Mouse (Mus musculus) MEL (cell line): ENCODE measurements around the gene Neurl2. TPM values are rescaled to one million over a fixed set of nuclear protein-coding genes. Genes with fewer than 3 reads are reported as not detected.

Source experiments
- DNase-seq: peaks from one replicate; pipeline ENCODE4 v3.0.0; 2011; ENCODE audit warnings: low read depth, low spot score
- H3K27ac ChIP-seq: 2 replicates; pipeline ENCODE4 v1.5.1; 2012; ENCODE audit warnings: low read depth, mild to moderate bottlenecking, control low read depth, low read length, moderate library complexity; ENCODE audit not compliant: control insufficient read depth
- H3K27me3 ChIP-seq, 2 experiments: fragments of 150-350 bp in 1 of 2; sonication (generic) in 1 of 2; 2 replicates each; pipeline ENCODE4 v1.6.1; 2012; ENCODE audit warnings: low read length in 2 of 2, mild to moderate bottlenecking in 2 of 2, improper control_type of control experiment in 1 of 2, moderate library complexity in 1 of 2; ENCODE audit not compliant: insufficient read depth in 2 of 2, control insufficient read depth in 1 of 2
- H3K36me3 ChIP-seq, 2 experiments: 2 replicates each; pipeline ENCODE4 v1.6.1; 2012 to 2014; ENCODE audit warnings: low read length in 2 of 2, improper control_type of control experiment in 1 of 2, inconsistent platforms in 1 of 2, mild to moderate bottlenecking in 1 of 2; ENCODE audit not compliant: insufficient read depth in 2 of 2, control insufficient read depth in 1 of 2
- H3K4me1 ChIP-seq, 2 experiments: fragments of 150-350 bp in 1 of 2; sonication (generic) in 1 of 2; 2 replicates each; pipeline ENCODE4 v1.6.1; 2012; ENCODE audit warnings: low read length in 2 of 2, improper control_type of control experiment in 1 of 2, mild to moderate bottlenecking in 1 of 2; ENCODE audit not compliant: insufficient read depth in 2 of 2, control insufficient read depth in 1 of 2
- H3K4me3 ChIP-seq, 2 experiments: fragments of 150-350 bp in 1 of 2; sonication (generic) in 1 of 2; 2 replicates each; pipeline ENCODE4 v1.5.1; 2012; ENCODE audit warnings: low read depth in 2 of 2, low read length in 2 of 2, mild to moderate bottlenecking in 2 of 2, moderate library complexity in 2 of 2, control low read depth in 1 of 2, improper control_type of control experiment in 1 of 2; ENCODE audit not compliant: control insufficient read depth in 1 of 2, insufficient read depth in 1 of 2
- H3K79me2 ChIP-seq: 2 replicates; pipeline ENCODE4 v1.6.1; 2012; ENCODE audit warnings: mild to moderate bottlenecking, low read length, moderate library complexity; ENCODE audit not compliant: control insufficient read depth, poor library complexity, insufficient read depth
- H3K9ac ChIP-seq: 2 replicates; pipeline ENCODE4 v1.6.1; 2012; ENCODE audit warnings: low read depth, mild to moderate bottlenecking, control low read depth, low read length, moderate library complexity; ENCODE audit not compliant: control insufficient read depth, poor library complexity, severe bottlenecking
- H3K9me3 ChIP-seq: fragments of 150-350 bp; sonication (generic); replicated peaks from 2 replicates; pipeline ENCODE4 v1.6.1; 2012; ENCODE audit warnings: mild to moderate bottlenecking, low read length, improper control_type of control experiment, moderate library complexity; ENCODE audit not compliant: insufficient read depth
- CHD1 ChIP-seq: IDR thresholded peaks from 2 replicates; pipeline ENCODE4 v1.6.1; 2012; ENCODE audit warnings: low read depth, mild to moderate bottlenecking, inconsistent platforms, low read length, improper control_type of control experiment
- E2F4 ChIP-seq: IDR thresholded peaks from 2 replicates; pipeline ENCODE4 v1.6.1; 2011; ENCODE audit warnings: low read depth, low read length, improper control_type of control experiment, borderline replicate concordance
- ETS1 ChIP-seq: IDR thresholded peaks from 2 replicates; pipeline ENCODE4 v1.6.1; 2012; ENCODE audit warnings: low read depth, mild to moderate bottlenecking, inconsistent platforms, low read length, improper control_type of control experiment, moderate library complexity
- GATA1 ChIP-seq: IDR thresholded peaks from 2 replicates; pipeline ENCODE4 v1.6.1; 2011; ENCODE audit warnings: low read depth, low read length, improper control_type of control experiment
- HCFC1 ChIP-seq: IDR thresholded peaks from 2 replicates; pipeline ENCODE4 v1.6.1; 2012; ENCODE audit warnings: low read depth, mild to moderate bottlenecking, inconsistent platforms, low read length, improper control_type of control experiment, moderate library complexity
- JUND ChIP-seq: IDR thresholded peaks from 2 replicates; pipeline ENCODE4 v1.6.1; 2011; ENCODE audit warnings: low read depth, mild to moderate bottlenecking, improper control_type of control experiment, low read length
- KAT2A ChIP-seq: conservative IDR thresholded peaks from 2 replicates; pipeline ENCODE4 v1.6.1; 2012; ENCODE audit warnings: low read depth, low read length, improper control_type of control experiment, inconsistent platforms
- MAX ChIP-seq: IDR thresholded peaks from 2 replicates; pipeline ENCODE4 v1.6.1; 2011; ENCODE audit warnings: low read length, improper control_type of control experiment
- MAZ ChIP-seq: IDR thresholded peaks from 2 replicates; pipeline ENCODE4 v1.6.1; 2012; ENCODE audit warnings: low read depth, mild to moderate bottlenecking, inconsistent platforms, low read length, improper control_type of control experiment
- MXI1 ChIP-seq: IDR thresholded peaks from 2 replicates; pipeline ENCODE4 v1.6.1; 2011; ENCODE audit warnings: mild to moderate bottlenecking, low read depth, low read length, improper control_type of control experiment
- MYB ChIP-seq: IDR thresholded peaks from 2 replicates; pipeline ENCODE4 v1.6.1; 2011; ENCODE audit warnings: mild to moderate bottlenecking, low read depth, low read length, improper control_type of control experiment
- MYC ChIP-seq: IDR thresholded peaks from 2 replicates; pipeline ENCODE4 v1.6.1; 2011; ENCODE audit warnings: low read depth, mild to moderate bottlenecking, low read length, improper control_type of control experiment, moderate library complexity
- NELFE ChIP-seq: IDR thresholded peaks from 2 replicates; pipeline ENCODE4 v1.6.1; 2011; ENCODE audit warnings: low read depth, low read length, improper control_type of control experiment
- NRF1 ChIP-seq: IDR thresholded peaks from 2 replicates; pipeline ENCODE4 v1.6.1; 2014; ENCODE audit warnings: low read depth, mild to moderate bottlenecking, inconsistent platforms, low read length, improper control_type of control experiment, moderate library complexity; ENCODE audit not compliant: poor library complexity, insufficient read depth, severe bottlenecking
- POLR2A ChIP-seq, 2 experiments: IDR thresholded peaks; 2 replicates each; pipeline ENCODE4 v1.6.1; 2011 to 2012; ENCODE audit warnings: low read length in 2 of 2, mild to moderate bottlenecking in 2 of 2, control low read depth in 1 of 2, improper control_type of control experiment in 1 of 2, low read depth in 1 of 2, moderate library complexity in 1 of 2; ENCODE audit not compliant: control insufficient read depth in 1 of 2, insufficient read depth in 1 of 2, poor library complexity in 1 of 2
- POLR2AphosphoS2 ChIP-seq: IDR thresholded peaks from 2 replicates; pipeline ENCODE4 v1.6.1; 2011; ENCODE audit warnings: low read length, improper control_type of control experiment
- SMC3 ChIP-seq: IDR thresholded peaks from 2 replicates; pipeline ENCODE4 v1.6.1; 2011; ENCODE audit warnings: low read depth, low read length, improper control_type of control experiment
- TAL1 ChIP-seq: IDR thresholded peaks from 2 replicates; pipeline ENCODE4 v1.6.1; 2012; ENCODE audit warnings: mild to moderate bottlenecking, inconsistent platforms, low read length, moderate library complexity, mixed read lengths
- TBP ChIP-seq: IDR thresholded peaks from 2 replicates; pipeline ENCODE4 v1.8.0; 2011; ENCODE audit warnings: low read depth, low read length, improper control_type of control experiment
- TCF12 ChIP-seq: IDR thresholded peaks from 2 replicates; pipeline ENCODE4 v1.6.1; 2014; ENCODE audit warnings: low read depth, mild to moderate bottlenecking, inconsistent platforms, low read length, improper control_type of control experiment, moderate library complexity
- USF1 ChIP-seq: IDR thresholded peaks from 2 replicates; pipeline ENCODE4 v1.6.1; 2014; ENCODE audit warnings: low read depth, mild to moderate bottlenecking, inconsistent platforms, low read length, improper control_type of control experiment, moderate library complexity
- ZC3H11A ChIP-seq: IDR thresholded peaks from 2 replicates; pipeline ENCODE4 v1.6.1; 2012; ENCODE audit warnings: low read depth, mild to moderate bottlenecking, inconsistent platforms, low read length, improper control_type of control experiment
- ZKSCAN1 ChIP-seq: IDR thresholded peaks from 2 replicates; pipeline ENCODE4 v1.6.1; 2012; ENCODE audit warnings: low read depth, mild to moderate bottlenecking, inconsistent platforms, low read length, improper control_type of control experiment, moderate library complexity
- polyA plus RNA-seq, 2 experiments: library from polyadenylated mRNA; stranded (reverse) in 1 of 2; unstranded in 1 of 2; fragments of >175 nt in 1 of 2; fragments of >200 nt in 1 of 2; gene quantifications; 2 replicates each; pipeline versions ENCODE4 v1.2.1 to v1.2.4; 2012; ENCODE audit warnings: low replicate concordance in 2 of 2, low read depth in 1 of 2; ENCODE audit not compliant: insufficient read length in 2 of 2, insufficient read depth in 1 of 2, missing spikeins in 1 of 2
- total RNA-seq: library from RNA; depleted of rRNA; stranded (reverse); fragments of 300-350 nt; gene quantifications from 2 replicates; pipeline ENCODE4 v1.2.3, GENCODE M21; 2012

The Neurl2 gene
- total and polyA plus RNA-seq, 3 experiments, result 1.6 to 2.6 TPM; not detected in 1

DNA sequence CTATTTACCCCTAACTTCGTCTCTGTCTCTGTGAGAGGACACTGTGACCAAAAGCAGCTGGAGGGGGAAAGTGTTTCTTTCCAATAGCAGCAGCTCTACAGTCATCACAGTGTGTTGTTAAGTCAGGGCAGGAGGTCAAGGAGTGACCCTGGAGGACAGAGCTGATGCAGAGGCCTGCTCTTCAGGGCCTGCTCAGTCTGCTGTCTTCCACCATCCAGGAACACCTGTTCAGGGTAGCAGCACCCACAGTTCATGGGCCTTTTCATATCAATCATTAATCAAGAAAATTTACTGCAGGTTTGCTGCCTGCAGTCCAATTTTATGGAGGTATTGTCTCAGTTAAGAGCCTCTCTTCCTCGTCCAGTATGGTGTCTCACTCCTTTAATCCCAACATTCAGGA is 19.7 kb downstream of the Neurl2 start:
- TF ChIP-seq E2F4 (no peak), MYB (no peak), KAT2A (no peak), NRF1 (no peak), MAZ (no peak), ETS1 (no peak), NELFE (no peak), SMC3 (no peak), CHD1 (no peak), TCF12 (no peak)
- H3K9me3 ChIP-seq, result no peaks in the 10 kb centered on the region
- H3K4me3 ChIP-seq, result no peak overlapping the region
- H3K27me3 ChIP-seq, result no peaks in the 10 kb centered on the region
- H3K9ac ChIP-seq, result no peak overlapping the region
- H3K4me1 ChIP-seq, result peaks cover 6 to 10% of the 10 kb centered on the region in 2 experiments
- H3K27ac ChIP-seq, result no peak overlapping the region
- peaks cover 0 to 7% of the 10 kb centered on the region in 2 experiments; a peak in 2 of 4 replicates for H3K36me3 ChIP-seq
- H3K79me2 ChIP-seq, result no peaks in the 10 kb centered on the region
- DNase-seq, result no peak

DNA sequence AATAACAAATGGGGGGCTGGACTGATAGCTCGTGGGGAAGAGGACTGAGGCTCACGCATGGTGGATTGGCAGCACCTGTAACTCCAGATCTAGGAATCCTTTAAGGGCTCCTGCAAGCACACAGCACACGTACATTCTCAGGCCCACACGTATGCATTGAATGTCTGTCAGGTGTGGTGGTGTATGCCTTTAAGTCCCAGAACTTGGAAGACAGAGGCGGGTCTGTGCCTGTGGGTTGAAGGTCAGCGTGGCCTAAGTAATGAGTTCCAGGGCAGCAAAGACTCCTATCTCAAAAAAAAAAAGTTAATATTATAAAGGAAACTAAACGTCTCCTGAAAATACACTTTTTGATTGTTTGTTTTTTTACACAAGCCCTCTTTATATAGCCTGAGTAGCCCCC is 26.6 kb downstream of the Neurl2 start:
- peaks cover 7 to 17% of the 10 kb centered on the region in 2 experiments; a peak in 3 of 4 replicates for H3K4me1 ChIP-seq
- no peaks in the 10 kb centered on the region for H3K27me3 ChIP-seq
- no peak overlapping the region for H3K9ac ChIP-seq
- peaks cover 0 to 18% of the 10 kb centered on the region in 2 experiments; a peak in 2 of 4 replicates for H3K36me3 ChIP-seq
- H3K27ac ChIP-seq, result no peak overlapping the region
- no peaks in the 10 kb centered on the region for H3K9me3 ChIP-seq
- DNase-seq, result no peak
- H3K4me3 ChIP-seq, result no peak overlapping the region
- TF ChIP-seq SMC3 (no peak), TAL1 (no peak), TCF12 (no peak), USF1 (no peak)
- peaks cover 30% of the 10 kb centered on the region for H3K79me2 ChIP-seq

DNA sequence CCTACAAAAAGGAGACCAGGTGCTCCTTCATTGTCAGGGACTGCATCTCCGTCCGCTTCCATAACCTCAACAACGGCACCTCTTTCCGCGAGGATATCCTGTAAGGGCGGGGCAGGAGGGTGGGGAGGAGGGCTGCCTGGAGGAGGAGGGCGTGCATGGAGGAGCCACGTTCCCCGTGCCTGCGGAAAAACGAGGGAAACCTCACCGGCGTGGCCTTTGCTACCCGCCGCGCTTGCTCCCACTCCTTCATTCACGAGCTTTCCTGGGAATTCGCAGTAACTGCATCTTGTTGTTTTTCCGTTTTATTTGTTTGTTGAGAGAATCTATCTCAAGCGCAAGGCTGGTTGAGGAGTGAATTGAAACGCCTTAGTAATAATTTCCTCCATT is 27.9 kb downstream of the Neurl2 start:
- Histone ChIP-seq H3K36me3 (peaks cover 0 to 18% of the 10 kb centered on the region in 2 experiments; a peak in 3 of 4 replicates), H3K27me3 (no peaks in the 10 kb centered on the region), H3K27ac (peak overlapping the region; percentile 97), H3K9ac (peak overlapping the region; percentile 90), H3K4me3 (peak overlapping the region; percentile 69 to 90), H3K79me2 (peaks cover 30% of the 10 kb centered on the region), H3K9me3 (no peaks in the 10 kb centered on the region), H3K4me1 (peaks cover 7 to 17% of the 10 kb centered on the region in 2 experiments; a peak in 3 of 4 replicates)
- no peak for DNase-seq
- TF ChIP-seq NRF1, result no peak
- no peak for TF ChIP-seq NELFE
- no peak for TF ChIP-seq TCF12
- TF ChIP-seq MAZ, result peak; percentile 92
- TF ChIP-seq MXI1, result peak; percentile 56
- peak in 1 of 2 experiments; percentile 43; a peak in 1 of 4 replicates for TF ChIP-seq POLR2A (IDR thresholded peaks at IDR 0.05; ENCODE audit: control insufficient read depth in 1 of 2, insufficient read depth in 1 of 2, low read depth in 1 of 2, low read length in 2 of 2, poor library complexity in 1 of 2)
- TF ChIP-seq USF1, result no peak
- no peak for TF ChIP-seq TBP
- peak; percentile 73 for TF ChIP-seq MYC
- peak; percentile 65; the same call in 1 of the 2 replicates for TF ChIP-seq MAX
- no peak for TF ChIP-seq GATA1
- TF ChIP-seq JUND, result no peak
- peak; percentile 69 for TF ChIP-seq ZKSCAN1
- no peak for TF ChIP-seq ZC3H11A
- no peak for TF ChIP-seq KAT2A
- no peak for TF ChIP-seq HCFC1
- no peak for TF ChIP-seq POLR2AphosphoS2
